Mouse (Mus musculus) heart, embryonic 15.5 days (tissue): Measurements from ENCODE around the gene Inpp4b. TPM values are rescaled to one million over a fixed set of nuclear protein-coding genes. Genes with fewer than 3 reads are reported as not detected.

Experiments
- ATAC-seq: fragments of 200-750 bp; cut with Nextera tagmentation; replicated peaks from 2 replicates; pipeline ENCODE4 v1.8.0; 2017; ENCODE audit warnings: low read depth, moderate TSS enrichment; ENCODE audit not compliant: insufficient number of reproducible peaks, insufficient read depth, low FRiP score
- H3K27ac ChIP-seq: fragments of 300-500 bp; sonication (generic); 2 replicates; pipeline ENCODE4 v1.5.1; 2015; ENCODE audit warnings: mild to moderate bottlenecking, inconsistent platforms
- H3K27me3 ChIP-seq: fragments of 300-500 bp; sonication (generic); 2 replicates; pipeline ENCODE4 v1.6.1; 2015; ENCODE audit warnings: inconsistent platforms
- H3K36me3 ChIP-seq: fragments of 300-500 bp; sonication (generic); 2 replicates; pipeline ENCODE4 v1.6.1; 2015; ENCODE audit warnings: mild to moderate bottlenecking, inconsistent platforms
- H3K4me1 ChIP-seq: fragments of 300-500 bp; sonication (generic); replicated peaks from 2 replicates; pipeline ENCODE4 v1.6.1; 2015; ENCODE audit warnings: inconsistent platforms
- H3K4me2 ChIP-seq: fragments of 300-500 bp; sonication (generic); 2 replicates; pipeline ENCODE4 v1.6.1; 2015; ENCODE audit warnings: inconsistent platforms, mild to moderate bottlenecking, moderate library complexity
- H3K4me3 ChIP-seq: fragments of 300-500 bp; sonication (generic); 2 replicates; pipeline ENCODE4 v1.5.1; 2015; ENCODE audit warnings: mild to moderate bottlenecking, inconsistent platforms
- H3K9ac ChIP-seq: fragments of 300-500 bp; sonication (generic); 2 replicates; pipeline ENCODE4 v1.6.1; 2015; ENCODE audit warnings: mild to moderate bottlenecking, inconsistent platforms
- H3K9me3 ChIP-seq: fragments of 300-500 bp; sonication (generic); replicated peaks from 2 replicates; pipeline ENCODE4 v1.6.1; 2016; ENCODE audit warnings: inconsistent platforms
- WGBS: fragments of 180-500 bp; shearing (Covaris S2); methylation state at CpG from one replicate; pipeline ENCODE4 v1.1.7; 2015; ENCODE audit warnings: mixed read lengths; 5-methylcytosine and 5-hydroxymethylcytosine counted together
- polyA plus RNA-seq: library from polyadenylated mRNA; unstranded; fragments of >200 nt; fragmentation: Nextera tagmentation; extraction: Ambion mirVana; gene quantifications from 2 replicates; pipeline ENCODE4 v1.2.1, GENCODE M21; 2015

The Inpp4b gene
- polyA plus RNA-seq, 1 experiment from 2014 or later = 11.4 TPM

GRCm38 (mm10) chr8:81865664-81866063 is 523.3 kb downstream of the Inpp4b start:
- Histone ChIP-seq H3K9me3 (no peaks in the 10 kb centered on the region), H3K27ac (peak overlapping the region; percentile 70), H3K4me1 (peaks cover 14% of the 10 kb centered on the region; the same call in 1 of the 2 replicates), H3K9ac (no peak overlapping the region), H3K27me3 (no peaks in the 10 kb centered on the region), H3K4me2 (no peak overlapping the region), H3K4me3 (no peak overlapping the region), H3K36me3 (no peaks in the 10 kb centered on the region)
- ATAC-seq = peak; percentile 73
- WGBS = 25% methylated on average over 3 of the region's 3 CpGs

DNA sequence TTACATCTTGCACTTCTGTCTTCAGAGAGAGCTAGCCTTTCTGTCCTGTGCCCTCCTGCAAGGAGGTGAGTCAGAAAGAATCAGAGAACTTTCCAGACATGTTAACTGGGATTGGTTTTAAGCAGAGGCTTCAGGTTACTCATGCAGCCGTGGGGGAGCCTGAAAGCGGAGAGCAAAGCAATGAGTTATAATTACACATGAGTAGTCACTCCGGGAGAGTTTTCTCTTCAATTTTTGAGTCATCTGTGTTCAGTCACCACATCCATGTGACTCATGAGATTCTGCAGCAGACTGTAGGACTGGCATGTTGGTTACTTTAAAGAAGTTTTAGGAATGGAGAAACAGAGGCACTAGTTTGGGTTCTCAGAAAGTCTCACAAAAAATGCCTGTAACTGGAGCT is 524.7 kb downstream of the Inpp4b start:
- Histone ChIP-seq H3K9me3 (no peaks in the 10 kb centered on the region), H3K4me1 (peaks cover 14% of the 10 kb centered on the region; the same call in 1 of the 2 replicates), H3K36me3 (no peaks in the 10 kb centered on the region), H3K27me3 (no peaks in the 10 kb centered on the region), H3K27ac (no peak overlapping the region; the same call in 1 of the 2 replicates), H3K4me3 (no peak overlapping the region), H3K4me2 (no peak overlapping the region), H3K9ac (no peak overlapping the region)
- WGBS = 41% methylated on average over 3 of the region's 3 CpGs
- ATAC-seq = no peak

DNA sequence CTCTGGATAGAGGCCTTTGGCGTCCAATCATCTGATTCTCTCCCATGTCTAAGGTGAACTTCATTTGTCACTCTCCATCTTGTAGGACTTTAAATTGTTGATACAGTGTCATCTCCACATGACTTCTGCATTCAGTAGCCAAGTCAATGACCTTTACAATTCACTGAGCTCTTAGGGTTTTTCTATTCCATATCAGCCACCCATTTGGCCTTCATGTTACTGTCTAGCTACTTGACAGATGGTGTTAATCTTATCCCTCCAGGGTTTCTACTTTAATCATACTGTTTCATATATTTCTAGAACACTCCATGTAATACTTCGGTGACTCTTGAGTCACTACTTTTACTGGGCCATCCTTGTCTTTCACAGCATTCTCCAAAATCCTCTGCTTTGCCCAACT is 528.1 kb downstream of the Inpp4b start:
- H3K27ac ChIP-seq = no peak overlapping the region
- no peaks in the 10 kb centered on the region for H3K36me3 ChIP-seq
- H3K4me1 ChIP-seq = peaks cover 13% of the 10 kb centered on the region; the same call in 1 of the 2 replicates
- WGBS = 78% methylated on average over 2 of the region's 2 CpGs
- no peak overlapping the region for H3K9ac ChIP-seq
- no peaks in the 10 kb centered on the region for H3K27me3 ChIP-seq
- no peak overlapping the region for H3K4me3 ChIP-seq
- H3K9me3 ChIP-seq = no peaks in the 10 kb centered on the region
- ATAC-seq = no peak
- H3K4me2 ChIP-seq = no peak overlapping the region

DNA sequence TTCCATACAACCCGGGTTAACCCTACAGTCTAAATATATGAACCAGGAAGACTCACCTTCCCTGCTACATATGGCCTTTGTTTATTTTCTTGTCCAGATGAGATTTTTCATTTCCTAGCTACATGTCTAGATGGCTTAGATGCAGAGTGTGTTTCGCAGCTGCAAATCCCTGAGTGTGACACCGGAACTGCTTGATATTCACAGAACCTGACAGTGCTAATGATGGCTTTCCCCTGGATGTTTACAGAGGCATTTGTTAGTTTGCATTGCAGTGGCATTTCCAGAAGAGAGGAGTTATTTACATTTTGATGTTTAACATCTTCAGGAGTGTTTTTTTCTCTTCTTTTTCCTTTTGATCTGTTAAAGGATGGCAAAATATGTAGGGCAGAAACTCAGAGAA is 537.7 kb downstream of the Inpp4b start:
- H3K4me2 ChIP-seq = no peak overlapping the region
- H3K27ac ChIP-seq = no peak overlapping the region
- no peaks in the 10 kb centered on the region for H3K4me1 ChIP-seq
- no peak overlapping the region for H3K9ac ChIP-seq
- no peaks in the 10 kb centered on the region for H3K36me3 ChIP-seq
- ATAC-seq = no peak
- no peak overlapping the region for H3K4me3 ChIP-seq
- H3K9me3 ChIP-seq = no peaks in the 10 kb centered on the region
- 71% methylated on average over 3 of the region's 3 CpGs for WGBS
- no peaks in the 10 kb centered on the region for H3K27me3 ChIP-seq

GRCm38 (mm10) chr8:81884195-81884594 is 541.8 kb downstream of the Inpp4b start:
- no peaks in the 10 kb centered on the region for H3K36me3 ChIP-seq
- no peaks in the 10 kb centered on the region for H3K27me3 ChIP-seq
- no peak for ATAC-seq
- no peak overlapping the region for H3K9ac ChIP-seq
- H3K9me3 ChIP-seq = no peaks in the 10 kb centered on the region
- H3K4me2 ChIP-seq = no peak overlapping the region
- H3K4me3 ChIP-seq = no peak overlapping the region
- no peaks in the 10 kb centered on the region for H3K4me1 ChIP-seq
- no peak overlapping the region for H3K27ac ChIP-seq
- WGBS = 83% methylated on average over 5 of the region's 5 CpGs

GRCm38 (mm10) chr8:81888843-81889242 is 546.5 kb downstream of the Inpp4b start:
- H3K27ac ChIP-seq = no peak overlapping the region
- no peak overlapping the region for H3K9ac ChIP-seq
- H3K4me1 ChIP-seq = no peaks in the 10 kb centered on the region
- ATAC-seq = no peak
- no peaks in the 10 kb centered on the region for H3K36me3 ChIP-seq
- no peaks in the 10 kb centered on the region for H3K27me3 ChIP-seq
- H3K9me3 ChIP-seq = no peaks in the 10 kb centered on the region
- H3K4me3 ChIP-seq = no peak overlapping the region
- H3K4me2 ChIP-seq = no peak overlapping the region

DNA sequence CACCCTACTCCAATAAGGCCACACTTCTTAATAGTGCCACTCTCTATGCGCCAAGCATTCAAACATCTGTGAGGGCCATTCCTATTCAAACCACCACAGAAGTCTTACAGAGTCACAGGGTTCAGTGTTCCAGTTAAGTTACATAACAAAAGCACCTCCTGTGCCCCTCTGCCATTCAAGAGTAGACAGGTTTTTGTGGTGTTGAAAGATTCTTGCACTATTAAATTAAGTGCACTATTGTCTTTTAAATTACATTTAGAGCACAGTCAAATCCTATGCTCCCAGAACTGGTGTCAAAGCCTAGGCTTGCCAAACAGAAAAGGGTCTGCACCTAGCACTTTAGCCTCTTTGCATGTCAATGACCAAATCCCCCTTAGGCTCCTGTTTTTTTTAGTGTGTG is 550.9 kb downstream of the Inpp4b start:
- WGBS = 93% methylated on average over 1 of the region's 1 CpGs
- no peaks in the 10 kb centered on the region for H3K9me3 ChIP-seq
- no peak for ATAC-seq
- H3K36me3 ChIP-seq = no peaks in the 10 kb centered on the region
- no peaks in the 10 kb centered on the region for H3K4me1 ChIP-seq
- H3K9ac ChIP-seq = no peak overlapping the region
- H3K4me2 ChIP-seq = no peak overlapping the region
- H3K27ac ChIP-seq = no peak overlapping the region
- no peak overlapping the region for H3K4me3 ChIP-seq
- H3K27me3 ChIP-seq = no peaks in the 10 kb centered on the region

DNA sequence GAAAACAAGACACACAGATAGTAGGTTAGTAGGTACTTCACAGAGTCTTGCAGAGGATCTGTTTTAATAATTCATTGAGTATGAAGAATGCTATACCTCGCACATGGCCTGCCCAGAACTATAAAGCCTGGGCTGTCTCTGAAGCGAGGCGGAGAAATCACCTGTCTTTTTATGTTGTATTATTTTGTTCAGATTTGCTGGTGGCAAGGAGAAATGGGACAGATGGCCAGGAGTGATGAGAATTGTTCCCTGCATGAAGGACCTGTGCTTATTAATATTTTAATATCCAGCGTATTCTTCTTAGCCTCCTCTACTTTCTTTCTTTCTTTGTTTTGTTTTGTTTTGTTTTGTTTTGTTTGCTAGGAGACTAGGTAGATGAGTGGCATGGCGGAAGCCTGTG is 604.5 kb downstream of the Inpp4b start:
- H3K36me3 ChIP-seq = no peaks in the 10 kb centered on the region
- H3K27ac ChIP-seq = no peak overlapping the region
- no peak overlapping the region for H3K9ac ChIP-seq
- 89% methylated on average over 5 of the region's 5 CpGs for WGBS
- ATAC-seq = no peak
- no peak overlapping the region for H3K4me3 ChIP-seq
- H3K4me1 ChIP-seq = no peaks in the 10 kb centered on the region
- H3K9me3 ChIP-seq = no peaks in the 10 kb centered on the region
- H3K27me3 ChIP-seq = no peaks in the 10 kb centered on the region
- H3K4me2 ChIP-seq = no peak overlapping the region

- H3K9ac ChIP-seq = no peak overlapping the region
- H3K27ac ChIP-seq = no peak overlapping the region
- H3K36me3 ChIP-seq = no peaks in the 10 kb centered on the region
- 53% methylated on average over 2 of the region's 2 CpGs for WGBS
- ATAC-seq = no peak
- no peak overlapping the region for H3K4me2 ChIP-seq
- H3K27me3 ChIP-seq = no peaks in the 10 kb centered on the region
- no peak overlapping the region for H3K4me3 ChIP-seq
- no peaks in the 10 kb centered on the region for H3K4me1 ChIP-seq
- no peaks in the 10 kb centered on the region for H3K9me3 ChIP-seq
Observed at GRCm38 (mm10) chr8:81953101-81953500, 610.7 kb downstream of the Inpp4b start.

- Histone ChIP-seq H3K4me2 (no peak overlapping the region), H3K9me3 (no peaks in the 10 kb centered on the region), H3K9ac (no peak overlapping the region), H3K4me1 (no peaks in the 10 kb centered on the region), H3K36me3 (no peaks in the 10 kb centered on the region), H3K27me3 (no peaks in the 10 kb centered on the region), H3K27ac (no peak overlapping the region), H3K4me3 (no peak overlapping the region)
- 72% methylated on average over 8 of the region's 8 CpGs for WGBS
- ATAC-seq = no peak
Observed at GRCm38 (mm10) chr8:81985128-81985665, 642.8 kb downstream of the Inpp4b start.

GRCm38 (mm10) chr8:81992966-81993365 is 650.6 kb downstream of the Inpp4b start:
- Histone ChIP-seq H3K9me3 (no peaks in the 10 kb centered on the region), H3K36me3 (no peaks in the 10 kb centered on the region), H3K9ac (no peak overlapping the region), H3K4me1 (no peaks in the 10 kb centered on the region), H3K27ac (no peak overlapping the region), H3K27me3 (no peaks in the 10 kb centered on the region), H3K4me2 (no peak overlapping the region), H3K4me3 (no peak overlapping the region)
- no peak for ATAC-seq
- WGBS = 90% methylated on average over 3 of the region's 3 CpGs

DNA sequence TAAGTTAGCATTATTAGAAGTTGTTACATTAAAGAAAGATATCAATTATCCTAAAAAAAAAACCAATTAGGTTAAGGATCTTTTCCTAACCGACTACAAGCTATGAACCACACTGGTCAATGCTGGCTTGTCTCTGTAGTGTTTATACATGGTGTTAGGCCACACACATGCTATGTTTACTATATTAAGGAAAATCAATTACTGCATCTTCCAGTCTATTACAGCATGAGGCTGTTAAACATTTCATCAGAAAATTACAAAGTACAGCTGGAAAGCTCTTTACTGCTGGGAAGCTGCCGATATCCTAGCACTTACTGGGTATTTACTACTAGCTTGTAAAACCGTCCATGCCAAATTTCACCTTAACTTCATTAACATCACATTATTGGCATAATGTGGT is 653.9 kb downstream of the Inpp4b start:
- Histone ChIP-seq H3K4me3 (no peak overlapping the region), H3K27ac (no peak overlapping the region), H3K36me3 (peaks cover 4% of the 10 kb centered on the region; the same call in 1 of the 2 replicates), H3K27me3 (no peaks in the 10 kb centered on the region), H3K9ac (no peak overlapping the region), H3K9me3 (no peaks in the 10 kb centered on the region), H3K4me2 (no peak overlapping the region), H3K4me1 (no peaks in the 10 kb centered on the region)
- ATAC-seq = no peak
- 84% methylated on average over 3 of the region's 3 CpGs for WGBS
